Mouse (Mus musculus): Measurements from ENCODE around the gene Eef2kmt.
A peak's percentile ranks its signal among the peaks of the same experiment; 100 is the strongest.
"Not testable (repeated sequence)": the region's sequence is repeated elsewhere in the genome, so short reads cannot be mapped to it uniquely, and the experiment has no call there.

Eef2kmt gene

GRCm38 (mm10) chr16:5255779-5256496 is at the start of gene Eef2kmt:
Gene Eef2kmt (minus strand): TSS chr16:5255983.
- peak; percentile 99 for DNase-seq

GRCm38 (mm10) chr16:5295238-5295637 is 39.5 kb upstream of the Eef2kmt start:
- DNase-seq, result no peak

- no peak for DNase-seq
These were observed 29.6 kb upstream of the Eef2kmt start for GRCm38 (mm10) chr16:5285376-5285775.

DNA sequence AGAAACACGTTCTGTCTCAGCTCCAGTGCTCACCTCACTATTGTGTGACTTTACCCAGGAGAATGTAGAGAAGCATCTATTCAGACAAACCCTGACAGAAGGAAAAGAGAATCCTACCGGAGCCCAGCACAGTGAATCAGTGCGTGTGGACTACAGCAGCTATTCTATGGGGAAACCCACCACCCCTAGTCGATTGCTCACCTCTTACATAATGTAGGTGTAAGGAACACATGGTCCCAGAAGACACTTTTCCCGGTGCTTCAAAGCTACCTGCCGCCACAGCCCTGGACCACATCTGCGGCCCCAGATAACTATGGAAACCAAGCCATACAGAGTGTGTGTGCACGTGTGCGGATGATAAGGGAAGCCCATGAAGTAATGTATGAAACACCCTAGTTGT is 26.9 kb upstream of the Eef2kmt start:
- no peak for DNase-seq

DNA sequence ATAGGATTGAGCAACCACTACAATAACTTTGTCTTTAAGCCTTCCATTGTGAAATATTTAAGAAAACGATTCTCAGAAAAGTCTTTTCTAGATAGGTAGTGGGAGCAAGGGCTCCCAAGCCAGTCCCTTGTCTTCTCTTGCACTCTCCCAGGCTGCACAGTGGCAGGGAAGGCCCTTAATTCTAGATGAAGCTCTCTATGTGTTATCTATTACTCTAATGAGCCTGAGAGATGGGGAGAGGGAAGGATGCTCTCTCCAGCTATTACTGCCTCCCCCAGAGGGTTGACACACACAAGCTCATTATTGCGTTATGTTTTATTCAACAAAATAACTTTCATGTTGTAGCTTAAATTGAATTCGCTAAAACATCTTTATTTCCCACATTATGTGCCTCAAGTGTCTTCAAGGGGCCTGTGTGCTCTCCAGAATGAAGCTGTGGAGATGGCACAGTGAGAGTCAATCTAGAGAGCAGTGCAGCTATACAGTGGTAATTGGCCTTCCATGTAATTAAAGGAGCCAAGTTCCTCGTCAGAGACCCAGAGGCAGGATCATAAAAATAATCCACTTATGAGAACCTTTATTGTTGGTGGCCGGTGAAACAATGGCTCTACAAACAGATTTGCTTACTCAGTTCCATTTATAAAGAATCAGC is 23.9 kb upstream of the Eef2kmt start:
- DNase-seq, result no peak

DNA sequence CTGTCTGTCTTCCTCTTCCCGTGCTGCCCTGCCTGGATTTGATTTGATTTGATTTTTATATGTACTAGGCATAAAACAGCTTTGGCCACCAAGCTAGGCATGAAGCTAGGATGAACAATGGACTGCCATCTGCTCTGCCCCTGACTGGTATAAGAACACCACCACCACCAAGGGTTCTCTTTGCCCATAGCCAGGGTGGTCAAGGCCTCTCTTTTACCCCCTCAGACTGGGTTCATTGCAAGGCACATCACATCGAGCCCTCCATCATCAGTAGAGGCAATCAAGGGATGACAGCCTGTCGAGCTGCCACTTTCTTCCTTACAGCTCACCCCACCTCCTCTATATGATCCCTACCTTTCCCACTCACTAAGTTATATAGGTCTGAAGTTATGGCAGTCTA is 16.6 kb upstream of the Eef2kmt start:
- no peak for DNase-seq

DNA sequence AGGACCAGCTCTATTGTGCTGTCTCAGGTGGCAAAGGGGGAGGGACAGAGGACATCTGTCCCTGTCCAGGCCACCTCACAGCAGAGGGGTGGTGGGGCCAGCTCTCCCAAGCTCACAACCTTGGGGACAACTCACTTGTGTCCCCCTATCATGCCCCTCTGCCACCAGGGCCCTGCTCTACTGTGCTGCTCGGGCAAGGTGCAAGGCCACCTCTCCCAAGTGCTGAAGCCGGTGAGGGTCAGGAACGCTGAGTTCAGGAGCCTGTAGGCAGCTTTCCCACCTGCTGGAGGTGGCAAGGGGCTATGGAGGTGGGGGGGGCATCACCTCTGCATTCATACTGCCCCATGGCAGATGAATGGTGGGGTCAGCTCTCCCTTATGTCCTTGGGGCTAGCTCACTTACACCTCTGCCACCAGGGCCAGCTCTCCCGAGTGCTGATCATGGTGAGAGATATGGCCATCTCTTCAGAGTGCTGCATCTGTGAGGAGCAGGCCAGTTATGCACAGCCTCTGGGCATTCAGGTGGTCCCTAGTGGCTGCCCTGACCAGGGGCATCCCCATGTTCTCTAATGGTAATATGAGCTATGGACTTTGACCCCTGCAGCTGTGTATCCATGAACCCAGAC is 15.7 kb upstream of the Eef2kmt start:
- DNase-seq, result no peak

- no peak for DNase-seq
These were observed 8.1 kb upstream of the Eef2kmt start for GRCm38 (mm10) chr16:5263926-5264325.

- DNase-seq, result no peak
These were observed 7.4 kb upstream of the Eef2kmt start for GRCm38 (mm10) chr16:5263156-5263555.

GRCm38 (mm10) chr16:5255081-5255740 is 572 bp downstream of the Eef2kmt start:
- no peak for DNase-seq

DNA sequence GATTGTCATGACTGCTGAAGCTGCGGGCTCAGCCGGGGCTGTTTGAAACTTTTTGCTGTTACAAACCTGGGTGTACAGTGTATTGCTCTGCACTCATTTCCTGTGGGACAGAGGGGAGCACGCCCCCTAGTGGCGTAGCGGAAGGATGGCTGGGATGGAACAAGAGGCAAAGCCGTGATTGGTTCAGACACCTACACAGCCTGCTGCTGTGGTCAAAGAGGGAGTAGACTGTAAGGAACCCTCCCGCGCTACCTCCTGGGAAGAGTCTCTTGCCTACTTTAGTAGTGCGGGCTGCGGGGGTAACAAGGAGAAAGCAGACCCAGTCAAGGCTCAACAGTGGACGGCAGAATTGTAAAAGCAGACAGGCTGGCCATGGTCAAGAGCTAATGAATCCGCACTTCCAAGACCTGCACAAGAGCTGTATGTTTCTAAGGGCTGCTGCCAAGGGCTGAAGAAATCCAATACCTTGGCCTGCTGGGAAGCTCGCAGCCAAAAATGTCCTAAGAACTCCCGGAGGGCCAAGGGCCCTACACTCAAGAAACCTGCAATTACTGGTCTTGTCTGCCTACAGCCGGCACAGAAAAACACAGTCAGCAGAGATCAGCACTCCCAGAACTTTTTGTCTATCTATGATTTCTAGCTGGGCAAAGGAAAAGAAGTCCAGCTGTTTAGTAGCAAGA is 1.3 kb downstream of the Eef2kmt start:
- DNase-seq, result peak; percentile 80

- no peak for DNase-seq
These were observed 3.5 kb downstream of the Eef2kmt start for GRCm38 (mm10) chr16:5252260-5252659.

GRCm38 (mm10) chr16:5250891-5251290 is 4.9 kb downstream of the Eef2kmt start:
- DNase-seq, result no peak

GRCm38 (mm10) chr16:5244411-5244810 is 11.4 kb downstream of the Eef2kmt start:
- peak; percentile 43 for DNase-seq

DNA sequence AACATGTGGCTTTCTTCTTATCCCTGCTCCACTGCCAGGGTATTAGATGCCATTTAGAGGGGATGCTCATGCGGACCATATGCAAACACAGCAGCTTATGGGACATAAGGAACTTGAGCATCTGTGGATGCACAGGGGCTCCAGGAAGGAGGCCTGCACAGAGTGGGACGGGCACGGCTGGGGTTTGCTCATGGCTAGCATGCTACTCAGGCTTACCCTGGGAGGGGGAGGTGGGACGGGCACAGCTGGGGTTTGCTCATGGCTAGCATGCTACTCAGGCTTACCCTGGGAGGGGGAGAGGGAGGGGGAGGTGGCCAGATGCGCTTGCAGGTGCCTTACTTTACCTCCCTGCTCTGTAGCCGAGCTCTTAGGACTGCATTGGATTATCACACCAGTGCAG is 12.9 kb downstream of the Eef2kmt start:
- DNase-seq, result no peak

DNA sequence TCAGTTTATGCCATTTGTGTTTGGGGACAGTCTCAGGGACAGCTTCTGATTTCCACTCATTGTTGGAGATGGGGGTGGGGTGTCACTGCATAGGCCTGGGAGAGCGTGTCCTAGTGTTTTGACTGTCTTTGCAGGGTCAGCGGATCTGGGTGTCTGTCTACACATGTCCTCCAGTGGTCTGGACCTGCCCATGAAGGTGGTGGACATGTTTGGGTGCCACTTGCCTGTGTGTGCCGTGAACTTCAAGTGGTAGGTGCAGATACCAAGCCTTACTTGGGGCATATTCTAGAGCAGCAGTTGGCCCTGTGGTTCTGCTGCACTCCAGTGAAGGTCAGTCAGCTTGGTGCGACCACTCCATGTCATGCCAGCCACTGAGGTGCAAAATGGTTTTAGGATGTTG is 13.4 kb downstream of the Eef2kmt start:
- DNase-seq, result no peak

GRCm38 (mm10) chr16:5233418-5234313 is 22.1 kb downstream of the Eef2kmt start, which contains the start of gene Alg1:
Gene Alg1 (plus strand): TSS chr16:5233621.
- DNase-seq, result peak; percentile 92

GRCm38 (mm10) chr16:5232982-5233381 is 22.8 kb downstream of the Eef2kmt start:
- no peak for DNase-seq

DNA sequence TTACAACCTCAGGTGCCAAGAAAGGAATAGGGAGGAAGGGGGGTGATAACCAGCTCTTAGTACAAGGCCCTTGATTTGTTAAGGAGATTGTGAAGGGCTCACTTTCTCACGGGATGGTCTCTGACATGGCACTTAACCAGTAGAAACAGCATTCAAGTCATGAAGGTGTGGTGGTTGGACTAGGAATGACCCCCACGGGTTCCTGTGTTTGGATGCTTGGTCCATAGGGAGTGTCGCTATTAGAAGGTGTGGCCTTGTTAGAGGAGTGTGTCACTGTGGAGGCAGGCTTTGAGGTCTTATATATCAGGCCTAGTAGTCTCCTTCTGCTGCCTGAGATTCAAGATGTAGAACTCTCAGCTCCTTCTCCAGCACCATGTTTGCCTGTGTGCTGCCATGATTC is 27.7 kb downstream of the Eef2kmt start:
- not testable (repeated sequence) for DNase-seq

DNA sequence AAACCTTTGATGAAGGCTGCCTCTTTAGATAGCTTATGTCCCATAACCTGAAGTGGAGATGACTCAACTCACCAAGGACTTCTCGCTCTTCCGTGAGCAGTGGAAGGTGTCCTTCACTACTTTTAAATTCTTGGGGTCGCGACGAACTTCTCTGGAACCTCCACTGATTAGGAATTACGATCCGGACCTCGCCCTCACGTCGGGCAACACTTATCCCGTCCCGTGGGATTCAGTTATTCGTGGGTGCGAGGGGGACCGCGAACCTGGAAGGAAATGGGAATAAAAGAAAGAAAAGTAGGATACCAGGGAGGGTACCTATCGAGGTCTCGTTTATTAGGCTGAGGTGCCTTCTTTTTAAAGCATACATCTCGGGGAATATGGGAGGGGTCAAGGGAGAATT is 28.3 kb downstream of the Eef2kmt start:
- DNase-seq, result not testable (repeated sequence)

GRCm38 (mm10) chr16:5226534-5226933 is 29.2 kb downstream of the Eef2kmt start:
- not testable (repeated sequence) for DNase-seq

- peak; percentile 43 for DNase-seq
These were observed 33.6 kb downstream of the Eef2kmt start, which contains the start of gene AU021092 for GRCm38 (mm10) chr16:5222140-5222539. Gene AU021092 (minus strand): TSS chr16:5222299.
